Mouse (Mus musculus) limb, embryonic 11.5 days (tissue): ENCODE data around the gene Zfp936. TPM values are rescaled to one million over a fixed set of nuclear protein-coding genes. Genes with fewer than 3 reads are reported as not detected.

Experiments used
- microRNA-seq: library from miRNA; unstranded; fragments of <30 nt; microRNA quantifications from one replicate; pipeline ENCODE4, GENCODE M21; 2016
- polyA plus RNA-seq: library from polyadenylated mRNA; unstranded; fragments of >200 nt; fragmentation: Nextera tagmentation; extraction: Ambion mirVana; gene quantifications from 2 replicates; pipeline ENCODE4 v1.2.1, GENCODE M21; 2014

Gene Zfp936
- polyA plus RNA-seq, 1 experiment from 2014 or later: not detected

Small RNA genes within 50 kb of the gene (microRNA-seq; reads per million reads assigned to microRNA genes)
- gene Gm22707: not detected

Other genes starting within 250 kb of the Zfp936 start
- not detected in 2 replicates for gene Gm2381, start 247.0 kb upstream of the Zfp936 start, polyA plus RNA-seq
- gene Vmn2r63, start 180.4 kb upstream of the Zfp936 start, polyA plus RNA-seq: not detected in 2 replicates
- gene Gm9268, start 95.5 kb upstream of the Zfp936 start, polyA plus RNA-seq: not detected in 2 replicates
- 14.0 and 14.3 TPM in 2 replicates for gene Zfp715, start 199.1 kb downstream of the Zfp936 start, polyA plus RNA-seq
- 0.09 and 0.32 TPM in 2 replicates for gene Siglecf, start 237.1 kb downstream of the Zfp936 start, polyA plus RNA-seq